Mouse (Mus musculus): Measurements from ENCODE around the gene Gm10477. TPM values are rescaled to one million over a fixed set of nuclear protein-coding genes. Genes with fewer than 3 reads are reported as not detected.

The Gm10477 gene
- not detected in 2 replicates for polyA plus RNA-seq (2012; rRNA removed; ENCODE audit: low replicate concordance)

DNA sequence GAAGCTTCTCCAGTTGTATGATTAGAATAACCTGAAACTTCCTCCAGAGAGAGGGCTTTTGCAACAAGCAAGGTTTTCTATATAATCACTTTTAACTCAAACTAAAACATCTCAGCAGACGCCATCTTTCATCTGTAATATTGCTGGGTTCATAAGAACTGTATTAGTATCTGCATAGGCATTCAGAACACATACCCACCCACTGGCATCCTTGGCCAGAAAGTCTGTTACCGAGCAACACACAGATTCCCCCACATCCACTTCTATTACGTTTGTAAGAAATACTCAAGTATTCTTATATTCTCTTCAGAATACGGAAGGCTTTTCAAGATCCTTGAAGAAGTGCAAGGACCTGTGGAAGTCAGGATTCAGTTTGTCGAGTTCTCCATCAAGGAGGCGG, at the start of gene Gm10477:
Gene Gm10477 (plus strand): TSS at position 301 of the 400 bp plus-strand sequence.

DNA sequence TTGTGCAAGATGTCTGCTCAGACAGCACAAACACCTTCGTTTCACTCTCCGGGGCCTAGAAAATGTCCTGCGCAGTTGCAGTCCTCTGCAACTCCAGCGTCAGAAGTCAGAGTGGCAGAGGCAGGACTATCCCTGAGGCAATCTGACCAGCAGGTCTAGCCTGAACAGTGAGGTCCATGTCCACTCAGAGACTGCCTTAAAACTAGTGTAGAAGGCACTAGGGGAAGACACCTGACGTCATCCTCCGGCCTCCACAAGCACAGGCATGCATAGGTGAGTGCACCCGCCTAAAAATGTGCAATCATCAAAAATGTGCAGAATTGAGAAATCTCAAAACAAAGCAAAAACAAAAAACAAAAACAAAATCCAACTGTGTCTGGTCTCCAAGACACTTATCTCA, 25.0 kb downstream of the Gm10477 start, which contains the start of gene Gm648:
Gene Gm648 (minus strand): TSS at position 101 of the 400 bp plus-strand sequence.

Other genes starting within 250 kb of the Gm10477 start
- not detected in 2 replicates for gene Zfp449, start 178.3 kb upstream of the Gm10477 start, polyA plus RNA-seq (2012; rRNA removed; ENCODE audit: low replicate concordance)
- 0.06 and 1.1 TPM in 2 replicates for gene Smim10l2a, start 150.2 kb upstream of the Gm10477 start, polyA plus RNA-seq (2012; rRNA removed; ENCODE audit: low replicate concordance)
- gene Gm2174, start 76.8 kb upstream of the Gm10477 start, polyA plus RNA-seq (2012; rRNA removed; ENCODE audit: low replicate concordance), result not detected in 2 replicates
- gene Ints6l, start 69.9 kb upstream of the Gm10477 start, polyA plus RNA-seq (2012; rRNA removed; ENCODE audit: low replicate concordance), result 0.68 and 2.9 TPM in 2 replicates
- gene Gm648, start 24.9 kb downstream of the Gm10477 start, polyA plus RNA-seq (2012; rRNA removed; ENCODE audit: low replicate concordance), result not detected in 2 replicates
- 1.1 and 1.5 TPM in 2 replicates for gene Mmgt1, start 73.3 kb downstream of the Gm10477 start, polyA plus RNA-seq (2012; rRNA removed; ENCODE audit: low replicate concordance)
- gene Slc9a6, start 85.0 kb downstream of the Gm10477 start, polyA plus RNA-seq (2012; rRNA removed; ENCODE audit: low replicate concordance), result 8.8 and 9.3 TPM in 2 replicates
- gene Fhl1, start 207.0 kb downstream of the Gm10477 start, polyA plus RNA-seq (2012; rRNA removed; ENCODE audit: low replicate concordance), result 25.6 and 71.5 TPM in 2 replicates